Mouse (Mus musculus) bone marrow, adult 2 months (tissue): Measurements from ENCODE around the gene Aff3. TPM values are rescaled to one million over a fixed set of nuclear protein-coding genes. Genes with fewer than 3 reads are reported as not detected.

Experiments used
- H3K27ac ChIP-seq: fragments of 200-500 bp; 2 replicates; pipeline ENCODE4 v1.5.1; 2012; ENCODE audit warnings: low read depth, mild to moderate bottlenecking, control low read depth, inconsistent platforms, low read length; ENCODE audit not compliant: control insufficient read depth, poor library complexity, insufficient read depth
- H3K4me1 ChIP-seq: fragments of 200-500 bp; 2 replicates; pipeline ENCODE4 v1.6.1; 2011; ENCODE audit warnings: low read length; ENCODE audit not compliant: control insufficient read depth, insufficient read depth
- H3K4me3 ChIP-seq: fragments of 200-500 bp; replicated peaks from 2 replicates; pipeline ENCODE3; 2011; ENCODE audit warnings: mild to moderate bottlenecking, low read depth, low read length, control low read depth; ENCODE audit not compliant: control insufficient read depth
- CTCF ChIP-seq: fragments of 200-500 bp; IDR thresholded peaks from 2 replicates; pipeline ENCODE4 v1.5.1; 2011; ENCODE audit warnings: low read length, control low read depth; ENCODE audit not compliant: control insufficient read depth, insufficient read depth
- POLR2A ChIP-seq: fragments of 200-500 bp; IDR thresholded peaks from 2 replicates; pipeline ENCODE4 v1.6.1; 2011; ENCODE audit warnings: low read depth, mild to moderate bottlenecking, control low read depth, low read length, borderline replicate concordance; ENCODE audit not compliant: control insufficient read depth
- WGBS: fragments of 180-500 bp; shearing (Covaris S2); methylation state at CpG from one replicate; pipeline ENCODE4 v1.1.7; 2018; 5-methylcytosine and 5-hydroxymethylcytosine counted together
- polyA plus RNA-seq: library from polyadenylated mRNA; stranded (reverse); fragments of >200 nt; gene quantifications from 2 replicates; pipeline ENCODE4 v1.2.4, GENCODE M21; 2011; ENCODE audit warnings: low replicate concordance; ENCODE audit not compliant: missing spikeins, insufficient read depth, insufficient read length

Aff3 gene
- polyA plus RNA-seq, 1 experiment: 21.5 TPM

DNA sequence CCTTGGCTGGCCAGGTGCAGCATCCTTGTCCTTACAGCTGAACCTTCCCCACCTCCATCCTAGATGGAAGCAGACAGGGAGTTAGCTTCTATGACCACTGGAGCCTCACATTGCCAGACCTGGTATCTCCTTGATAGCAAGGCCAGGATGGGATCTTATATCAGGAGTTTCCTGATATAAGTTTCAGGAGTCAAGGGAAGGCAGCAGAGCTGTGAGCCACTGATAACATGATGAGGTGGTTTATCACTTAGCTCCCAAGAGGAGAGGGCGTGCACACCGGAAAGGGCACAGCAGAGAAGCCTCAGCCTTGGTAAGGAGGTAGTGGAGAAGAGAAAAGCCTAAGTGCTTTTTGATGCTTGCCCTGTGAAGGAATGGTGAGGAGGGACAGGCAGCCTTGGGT, 217.2 kb downstream of the Aff3 start:
- H3K4me1 ChIP-seq: peaks cover 4% of the 10 kb centered on the region; the same call in 1 of the 2 replicates
- H3K27ac ChIP-seq: peak overlapping the region; percentile 8; the same call in 1 of the 2 replicates
- TF ChIP-seq CTCF (no peak), POLR2A (no peak)
- H3K4me3 ChIP-seq: no peak overlapping the region
- 72% methylated on average over 2 of the region's 2 CpGs for WGBS

DNA sequence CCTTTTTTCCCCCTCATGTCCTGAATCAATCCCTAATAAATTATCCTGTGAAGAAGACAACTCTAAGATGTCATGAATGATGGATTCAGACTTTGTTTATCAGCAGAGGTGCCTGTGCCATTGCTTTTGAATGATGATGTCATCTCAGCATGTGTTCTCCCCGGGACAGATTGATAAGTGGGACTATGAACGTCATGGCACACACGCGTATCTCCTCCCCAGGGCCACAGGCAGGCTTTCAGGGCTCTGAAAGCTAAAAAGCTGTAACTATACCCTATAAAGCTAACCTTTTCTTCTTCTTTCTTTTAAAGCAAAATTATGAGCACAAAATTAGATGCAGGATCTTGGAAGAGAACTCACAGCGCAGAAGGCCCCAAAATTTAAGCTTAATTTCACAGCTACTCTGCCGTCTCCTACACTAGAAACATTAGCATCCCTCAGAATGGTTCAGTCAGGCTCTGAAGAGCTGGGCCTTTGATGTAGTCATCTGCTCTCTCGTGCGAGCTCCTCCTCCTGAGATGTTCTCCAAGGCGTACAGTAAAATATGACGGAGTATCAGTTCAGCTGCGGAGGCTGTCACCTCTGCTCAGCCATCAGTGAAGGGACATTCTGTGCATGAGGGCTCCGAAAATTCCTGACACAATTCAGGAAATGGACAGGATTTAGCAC, 218.5 kb downstream of the Aff3 start:
- 85% methylated on average over 12 of the region's 12 CpGs for WGBS
- no peak overlapping the region for H3K27ac ChIP-seq
- no peak for TF ChIP-seq CTCF
- no peak for TF ChIP-seq POLR2A
- peaks cover 4% of the 10 kb centered on the region; the same call in 1 of the 2 replicates for H3K4me1 ChIP-seq
- no peak overlapping the region for H3K4me3 ChIP-seq

- no peak overlapping the region for H3K4me3 ChIP-seq
- TF ChIP-seq CTCF: no peak
- TF ChIP-seq POLR2A: no peak
- H3K27ac ChIP-seq: no peak overlapping the region
- 82% methylated on average over 3 of the region's 3 CpGs for WGBS
- H3K4me1 ChIP-seq: peaks cover 1% of the 10 kb centered on the region; the same call in 1 of the 2 replicates
Observed at GRCm38 (mm10) chr1:38442887-38443286, 221.9 kb downstream of the Aff3 start.

GRCm38 (mm10) chr1:38442479-38442878, 222.3 kb downstream of the Aff3 start:
- 78% methylated on average over 9 of the region's 9 CpGs for WGBS
- Histone ChIP-seq H3K27ac (no peak overlapping the region), H3K4me3 (no peak overlapping the region), H3K4me1 (peaks cover 1% of the 10 kb centered on the region; the same call in 1 of the 2 replicates)
- TF ChIP-seq POLR2A: no peak
- TF ChIP-seq CTCF: no peak

DNA sequence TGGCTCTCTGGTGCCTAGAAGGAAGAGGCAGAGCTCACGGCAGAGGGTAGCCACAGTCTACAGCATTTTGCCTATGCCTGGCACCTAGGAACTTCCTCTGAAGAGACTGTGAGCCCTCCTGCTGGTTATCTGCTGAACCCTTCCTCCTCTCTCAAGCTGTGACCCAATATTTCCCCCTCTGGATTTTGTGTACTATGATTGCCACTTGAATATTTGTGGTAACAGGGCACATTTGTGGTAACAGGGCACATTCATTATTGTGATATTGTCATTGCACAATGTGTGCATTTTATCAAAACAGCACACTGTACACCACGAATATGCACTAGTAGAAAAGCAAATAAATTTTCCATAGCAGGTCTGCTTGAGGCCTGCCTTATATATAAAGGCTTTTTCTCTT, 223.0 kb downstream of the Aff3 start:
- no peak for TF ChIP-seq CTCF
- TF ChIP-seq POLR2A: no peak
- H3K4me3 ChIP-seq: no peak overlapping the region
- peaks cover 1% of the 10 kb centered on the region; the same call in 1 of the 2 replicates for H3K4me1 ChIP-seq
- WGBS: 32% methylated on average over 2 of the region's 2 CpGs
- H3K27ac ChIP-seq: no peak overlapping the region

- H3K27ac ChIP-seq: no peak overlapping the region
- H3K4me1 ChIP-seq: no peaks in the 10 kb centered on the region; the same call in 1 of the 2 replicates
- WGBS: 87% methylated on average over 6 of the region's 6 CpGs
- no peak overlapping the region for H3K4me3 ChIP-seq
- TF ChIP-seq POLR2A (no peak), CTCF (no peak)
Observed at GRCm38 (mm10) chr1:38440471-38440815, 224.3 kb downstream of the Aff3 start.

DNA sequence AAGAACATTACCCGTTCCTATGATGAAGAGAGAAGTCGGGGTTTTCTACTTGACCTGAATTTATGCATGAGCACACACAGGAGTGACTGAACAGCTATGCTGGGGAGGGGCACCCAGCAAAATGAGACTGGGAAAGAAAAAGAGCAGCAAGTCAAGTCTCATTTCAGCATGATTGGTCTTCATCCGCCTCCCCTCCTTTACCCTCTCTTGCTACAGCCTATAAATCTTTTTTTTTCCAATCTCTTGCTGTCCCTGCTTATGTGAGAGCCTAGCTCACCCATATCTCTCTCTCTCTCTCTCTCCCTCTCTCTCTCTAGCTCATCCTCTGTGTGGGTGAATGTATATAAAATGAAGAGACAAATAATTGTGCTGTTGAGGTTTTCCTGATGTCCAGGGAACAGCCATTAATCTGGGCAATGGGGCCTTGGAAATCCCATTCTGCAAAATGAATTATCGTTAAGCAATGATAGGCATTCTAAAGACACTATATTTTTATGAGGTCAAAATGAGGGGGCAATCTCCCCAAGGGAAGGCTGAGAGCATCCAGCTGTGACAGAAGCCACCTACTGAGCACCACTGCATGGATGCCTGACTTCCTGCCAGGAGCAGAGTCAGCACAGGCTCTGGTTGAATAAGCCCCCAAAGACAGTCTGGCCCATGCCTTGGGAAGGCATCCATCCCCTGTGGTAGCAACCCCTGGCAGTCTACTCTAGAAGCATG, 224.8 kb downstream of the Aff3 start:
- H3K4me1 ChIP-seq: no peaks in the 10 kb centered on the region; the same call in 1 of the 2 replicates
- no peak for TF ChIP-seq CTCF
- TF ChIP-seq POLR2A: no peak
- 84% methylated on average over 4 of the region's 4 CpGs for WGBS
- no peak overlapping the region for H3K27ac ChIP-seq
- H3K4me3 ChIP-seq: no peak overlapping the region

GRCm38 (mm10) chr1:38438447-38438846, 226.3 kb downstream of the Aff3 start:
- WGBS: 85% methylated on average over 4 of the region's 4 CpGs
- H3K4me3 ChIP-seq: no peak overlapping the region

DNA sequence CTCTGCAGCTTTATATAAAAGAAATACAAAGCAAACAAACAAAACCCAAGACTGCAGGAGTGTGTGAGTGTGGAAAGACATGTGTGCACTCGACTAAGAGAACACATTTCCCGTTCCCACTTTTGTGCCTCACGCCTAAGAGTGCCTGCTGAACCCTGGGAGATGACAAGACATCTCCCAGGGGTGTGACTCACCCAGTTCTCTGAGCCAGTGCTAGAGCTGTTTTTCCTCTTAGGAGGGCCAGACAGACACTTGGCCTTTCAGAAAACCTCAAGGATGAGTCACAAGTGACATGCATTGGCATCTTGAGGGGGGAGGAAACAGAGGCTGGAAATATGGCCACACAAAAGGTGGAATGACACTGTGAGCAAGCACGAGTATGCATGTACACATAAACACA, 227.1 kb downstream of the Aff3 start:
- Histone ChIP-seq H3K4me1 (no peaks in the 10 kb centered on the region; the same call in 1 of the 2 replicates), H3K4me3 (no peak overlapping the region), H3K27ac (no peak overlapping the region)
- no peak for TF ChIP-seq POLR2A
- TF ChIP-seq CTCF: no peak
- WGBS: 70% methylated on average over 4 of the region's 4 CpGs

More at GRCm38 (mm10) chr1:38438447-38438846, 226.3 kb downstream of the Aff3 start:
- TF ChIP-seq CTCF (no peak), POLR2A (no peak)
- Histone ChIP-seq H3K27ac (no peak overlapping the region), H3K4me1 (no peaks in the 10 kb centered on the region; the same call in 1 of the 2 replicates)
